Mouse (Mus musculus) spleen, postnatal 14 days (tissue): Measurements from ENCODE around the gene Fdx1.

Experiments used
- DNase-seq, 2 experiments: peaks; one replicate each; pipeline ENCODE4 v3.0.0; 2021 to 2022; ENCODE audit warnings: low spot score in 2 of 2

Fdx1 gene

DNA sequence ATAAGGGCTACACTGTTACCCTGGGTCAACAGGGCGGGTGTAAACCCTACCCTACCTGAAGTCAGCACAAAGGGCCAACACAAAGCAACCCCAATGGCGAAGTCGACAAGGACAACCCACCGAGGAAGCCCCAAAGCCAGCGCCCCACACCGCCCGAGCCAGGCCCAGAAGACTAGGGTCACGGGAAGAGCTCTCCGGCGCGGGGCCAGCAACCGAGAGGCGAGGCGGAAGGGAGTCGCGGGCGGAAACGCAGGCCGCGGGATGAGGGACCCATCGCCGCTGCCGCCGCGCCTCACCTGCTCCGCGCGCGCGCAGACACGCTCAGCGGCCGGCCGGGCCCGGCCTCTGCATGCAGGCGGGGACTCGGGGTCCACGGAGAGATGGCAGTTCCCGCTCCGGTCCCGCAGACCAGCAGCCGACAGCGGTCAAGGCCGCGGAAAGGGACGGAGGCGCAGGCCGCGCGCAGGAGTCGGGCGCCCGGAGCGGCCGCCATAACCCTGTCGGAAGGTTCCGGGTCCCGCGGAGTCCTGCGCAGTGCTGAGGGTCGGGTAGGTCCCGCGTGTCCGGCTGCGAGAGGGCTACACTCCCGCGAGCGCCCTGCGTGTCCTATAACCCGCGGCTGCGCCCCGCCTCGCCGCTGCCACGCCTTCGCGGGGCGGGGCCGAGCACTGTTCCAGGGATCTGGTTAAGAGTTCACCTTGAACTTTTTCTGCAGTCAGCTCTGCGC lies at the start of gene Fdx1:
Gene Fdx1 (minus strand): TSS at position 582 of the 727 bp plus-strand sequence.
- peak; percentile 28 to 39 for DNase-seq

GRCm38 (mm10) chr9:52012781-52013436 lies 49.6 kb upstream of the Fdx1 start:
- no peak for DNase-seq

DNA sequence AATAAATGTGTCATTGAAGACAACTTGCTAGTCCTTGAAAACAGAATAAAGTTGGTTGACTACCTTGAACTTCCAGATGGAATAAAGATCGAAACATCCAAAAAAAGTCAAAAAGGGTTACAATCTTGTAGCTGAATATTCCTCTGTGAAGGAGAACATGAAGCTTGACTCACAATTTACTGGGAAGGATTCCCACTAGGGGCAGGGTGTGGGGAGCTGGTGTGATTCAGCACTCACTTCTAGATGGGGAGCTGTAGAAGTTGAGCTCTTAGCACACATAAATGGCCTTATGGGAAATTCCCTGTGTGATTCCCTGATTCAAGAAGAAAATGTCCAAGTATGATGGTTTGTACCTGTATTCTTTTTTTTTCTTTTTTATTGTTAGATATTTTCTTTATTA lies 49.0 kb upstream of the Fdx1 start:
- no peak for DNase-seq

GRCm38 (mm10) chr9:52008511-52008910 lies 45.2 kb upstream of the Fdx1 start:
- no peak for DNase-seq

- no peak for DNase-seq
These were observed 44.0 kb upstream of the Fdx1 start for GRCm38 (mm10) chr9:52007341-52007740.

DNA sequence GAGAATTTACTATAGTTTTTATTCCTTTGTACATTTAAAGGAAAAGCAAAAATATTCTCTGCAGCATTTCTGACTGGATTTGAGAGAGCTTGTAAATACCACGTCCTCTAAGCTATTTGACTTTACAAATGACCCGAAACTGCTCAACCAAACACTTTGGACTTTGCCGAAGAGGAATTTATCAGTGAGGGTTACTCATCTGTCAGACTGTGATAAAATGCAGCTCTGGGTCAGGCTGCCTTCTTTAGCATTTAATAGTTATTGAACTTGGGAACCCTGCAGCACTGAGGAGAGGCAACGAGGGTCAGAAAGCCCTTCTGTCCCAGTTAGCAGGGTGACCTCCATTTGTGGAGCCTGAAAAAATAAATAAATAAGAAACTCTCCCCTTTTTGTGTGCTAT lies 40.1 kb upstream of the Fdx1 start:
- DNase-seq, result no peak

- no peak for DNase-seq
These were observed 32.2 kb upstream of the Fdx1 start for GRCm38 (mm10) chr9:51995331-51996099.

DNA sequence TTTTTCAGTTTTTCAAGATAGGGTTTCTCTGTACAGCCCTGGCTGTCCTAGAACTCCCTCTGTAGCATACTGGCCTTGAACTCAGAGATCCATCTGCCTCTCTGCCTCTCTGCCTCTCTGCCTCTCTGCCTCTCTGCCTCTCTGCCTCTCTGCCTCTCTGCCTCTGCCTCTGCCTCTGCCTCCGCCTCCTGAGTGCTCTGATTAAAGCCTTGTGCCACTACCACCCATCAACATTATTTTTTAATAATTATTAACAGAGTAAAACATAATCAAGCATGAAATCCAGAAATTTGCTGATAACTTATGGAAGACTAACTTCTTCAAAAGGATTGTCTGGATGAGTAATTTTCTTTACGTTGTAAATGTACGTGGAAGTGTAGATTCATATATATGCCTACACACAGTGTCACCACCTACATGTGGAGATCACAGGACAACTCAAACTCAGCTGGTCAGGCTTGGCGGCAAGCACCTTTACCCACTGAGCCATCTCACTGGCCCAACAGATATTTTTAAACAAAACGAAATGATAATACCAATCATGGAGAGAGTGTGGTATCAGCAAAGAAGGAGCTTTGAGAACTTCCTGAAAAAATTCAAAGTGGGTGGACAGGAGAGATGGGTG lies 31.4 kb upstream of the Fdx1 start:
- no peak for DNase-seq

GRCm38 (mm10) chr9:51993486-51994275 lies 30.3 kb upstream of the Fdx1 start:
- DNase-seq, result peak in 1 of 2 experiments; percentile 33

- DNase-seq, result no peak
These were observed 28.0 kb upstream of the Fdx1 start for GRCm38 (mm10) chr9:51991241-51991876.

DNA sequence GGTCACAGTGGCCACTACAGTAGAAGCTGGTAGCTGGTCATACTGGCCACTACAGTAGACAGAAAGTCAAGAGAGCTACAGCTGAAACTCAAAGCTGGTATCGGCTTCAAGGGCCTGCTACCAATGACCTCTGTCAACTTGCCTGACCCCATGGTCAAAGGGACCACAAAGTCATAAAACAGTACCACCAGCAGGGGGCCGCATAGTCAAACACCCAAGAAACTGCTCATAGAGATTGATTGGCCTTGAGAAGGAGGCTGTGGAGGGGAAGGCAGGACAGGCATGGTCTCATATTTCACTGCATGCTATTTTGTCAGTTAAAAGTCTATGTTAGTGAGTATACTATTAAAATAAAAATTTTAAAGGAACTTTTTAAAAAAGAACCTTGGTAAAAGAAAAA lies 27.5 kb upstream of the Fdx1 start:
- peak; percentile 17 to 40 for DNase-seq

DNA sequence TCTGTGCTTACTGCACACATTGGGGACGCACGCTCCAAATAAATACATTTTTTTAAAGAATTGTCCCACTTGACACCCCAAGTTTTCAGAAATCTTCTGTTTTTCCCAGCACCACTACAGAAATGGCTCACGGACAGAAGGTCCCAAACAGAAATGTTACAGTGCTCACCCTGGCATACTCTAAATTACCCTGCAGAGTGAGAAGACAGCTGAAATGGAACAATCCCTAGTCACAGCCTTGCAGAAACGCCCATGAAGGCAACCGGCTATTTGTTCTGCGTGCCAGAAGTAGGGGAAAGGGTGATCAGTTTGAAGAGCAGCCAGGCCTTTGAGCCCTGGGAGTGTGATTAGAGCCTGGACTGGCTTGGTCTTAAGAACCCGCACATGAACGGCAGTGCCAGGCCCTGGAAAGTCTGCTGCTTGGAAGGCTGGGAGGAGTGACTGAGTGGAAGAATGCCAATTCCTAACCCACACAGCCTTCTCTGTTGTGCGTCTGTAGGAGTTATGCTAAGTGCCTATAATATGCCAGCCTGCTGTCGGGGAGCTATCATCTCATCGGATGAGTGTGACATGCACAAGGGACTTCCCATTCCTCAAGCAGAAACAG lies 22.2 kb upstream of the Fdx1 start:
- DNase-seq, result no peak

DNA sequence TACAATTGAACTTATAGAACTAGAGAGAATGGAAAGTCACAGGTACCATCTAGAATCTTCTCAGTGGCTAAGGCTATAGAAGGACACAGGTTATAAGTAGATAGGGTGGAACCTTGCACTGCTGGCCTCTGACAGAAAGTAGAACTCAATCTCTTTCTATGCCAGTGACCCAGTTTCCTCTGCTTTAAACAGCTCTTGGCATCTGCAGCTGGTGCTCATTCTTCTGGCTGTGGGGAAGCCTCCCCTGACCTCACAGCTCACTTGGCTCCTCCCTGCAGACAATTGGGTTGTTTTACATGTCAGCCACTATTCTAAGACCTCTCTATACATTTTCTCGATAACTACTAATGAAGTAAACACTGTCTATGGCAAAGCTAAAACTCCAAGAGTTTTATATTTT lies 17.8 kb upstream of the Fdx1 start:
- DNase-seq, result no peak

DNA sequence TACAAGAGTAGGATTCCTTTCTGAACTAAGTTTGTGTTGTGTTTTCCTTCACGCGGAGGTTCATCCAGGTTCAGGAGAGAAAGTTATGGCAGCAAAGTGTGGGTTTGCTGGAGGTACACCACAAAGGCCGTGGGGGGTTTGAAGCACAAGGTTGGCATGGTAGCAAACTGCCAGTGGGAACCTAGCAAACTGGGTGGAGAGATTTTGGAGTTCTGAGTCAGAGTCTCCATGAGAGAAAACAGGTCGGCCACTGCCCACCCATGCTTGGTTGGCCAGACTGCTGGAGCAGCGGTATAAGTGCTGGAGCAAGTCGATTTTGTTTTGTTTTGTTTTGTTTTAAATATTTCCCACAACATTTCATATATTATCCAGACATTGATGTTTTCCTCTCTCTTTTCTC lies 15.9 kb upstream of the Fdx1 start:
- DNase-seq, result no peak

GRCm38 (mm10) chr9:51978545-51979259 lies 15.3 kb upstream of the Fdx1 start:
- no peak for DNase-seq

DNA sequence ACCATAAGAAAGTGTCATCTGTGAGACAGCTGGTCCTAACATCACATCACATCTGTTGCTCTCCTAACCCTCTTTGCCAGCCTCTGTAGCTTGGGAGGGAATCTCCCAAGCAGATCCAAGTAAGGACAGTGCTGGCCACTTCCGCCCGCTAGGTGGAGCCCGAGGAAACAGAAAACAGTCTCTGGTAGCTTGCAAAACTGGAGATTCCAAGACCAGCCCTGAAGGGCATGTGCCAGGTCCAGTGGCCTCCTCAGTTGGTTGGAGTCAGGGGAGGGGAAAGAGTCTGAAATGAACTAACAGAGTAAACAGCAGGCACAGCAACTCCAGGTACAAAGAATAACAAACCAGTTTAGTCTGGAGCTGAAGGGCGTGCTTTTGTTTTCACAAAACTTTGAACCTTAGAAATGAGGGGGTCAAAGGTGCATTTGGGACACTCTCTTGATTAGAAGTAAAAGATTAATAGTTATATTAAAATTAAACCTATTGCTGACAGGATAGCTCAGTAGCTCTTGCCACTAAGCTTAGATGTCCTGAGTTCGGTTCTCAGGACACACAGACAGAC lies 14.2 kb upstream of the Fdx1 start:
- peak; percentile 24 to 53 for DNase-seq

DNA sequence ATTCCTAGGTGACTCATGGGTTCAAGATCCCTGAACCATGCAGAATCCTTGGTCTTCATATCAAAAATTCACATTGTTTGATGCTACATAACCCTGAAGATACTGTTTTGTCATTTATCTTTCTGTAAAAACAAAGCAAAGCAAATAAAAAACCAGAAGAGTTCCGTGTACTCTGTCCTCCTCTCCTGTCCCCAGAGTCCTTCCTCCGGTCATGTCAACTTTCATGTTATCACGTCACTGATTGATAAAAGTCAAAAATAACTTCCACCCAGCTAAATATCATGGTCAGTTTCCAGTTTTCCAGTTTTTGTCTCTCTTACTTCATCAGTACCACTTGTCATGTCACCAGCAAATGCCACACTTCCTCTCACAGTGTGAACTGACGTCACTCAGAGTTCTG lies 11.5 kb upstream of the Fdx1 start:
- no peak for DNase-seq

DNA sequence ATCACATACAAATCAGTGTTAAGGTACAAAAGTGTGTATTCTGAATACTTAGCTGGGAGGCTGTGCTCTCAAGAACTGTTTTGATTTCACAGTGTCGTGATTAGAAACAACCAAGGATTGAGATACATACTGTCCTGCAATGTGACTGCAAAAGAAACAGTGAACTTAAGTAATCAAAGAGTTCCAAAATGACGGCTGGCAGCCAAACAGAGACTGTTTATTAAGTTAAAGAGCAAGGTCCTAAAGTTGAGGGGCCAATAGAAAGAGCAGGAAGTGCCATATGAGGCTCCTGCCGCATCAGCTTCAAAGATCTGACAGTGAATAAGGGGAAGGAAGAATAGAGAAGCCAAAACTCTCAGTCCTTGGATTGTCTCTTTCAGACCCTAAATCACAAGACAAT lies 10.5 kb upstream of the Fdx1 start:
- DNase-seq, result no peak

GRCm38 (mm10) chr9:51966373-51966772 lies 3.0 kb upstream of the Fdx1 start:
- DNase-seq, result no peak

GRCm38 (mm10) chr9:51964110-51964509 lies 754 bp upstream of the Fdx1 start:
- DNase-seq, result no peak
